Mouse (Mus musculus): ENCODE measurements around the gene Bcl2l14. TPM values are rescaled to one million over a fixed set of nuclear protein-coding genes. Genes with fewer than 3 reads are reported as not detected.

The Bcl2l14 gene
- polyA plus RNA-seq, 1 experiment from 2014 or later, result 15.6 TPM

DNA sequence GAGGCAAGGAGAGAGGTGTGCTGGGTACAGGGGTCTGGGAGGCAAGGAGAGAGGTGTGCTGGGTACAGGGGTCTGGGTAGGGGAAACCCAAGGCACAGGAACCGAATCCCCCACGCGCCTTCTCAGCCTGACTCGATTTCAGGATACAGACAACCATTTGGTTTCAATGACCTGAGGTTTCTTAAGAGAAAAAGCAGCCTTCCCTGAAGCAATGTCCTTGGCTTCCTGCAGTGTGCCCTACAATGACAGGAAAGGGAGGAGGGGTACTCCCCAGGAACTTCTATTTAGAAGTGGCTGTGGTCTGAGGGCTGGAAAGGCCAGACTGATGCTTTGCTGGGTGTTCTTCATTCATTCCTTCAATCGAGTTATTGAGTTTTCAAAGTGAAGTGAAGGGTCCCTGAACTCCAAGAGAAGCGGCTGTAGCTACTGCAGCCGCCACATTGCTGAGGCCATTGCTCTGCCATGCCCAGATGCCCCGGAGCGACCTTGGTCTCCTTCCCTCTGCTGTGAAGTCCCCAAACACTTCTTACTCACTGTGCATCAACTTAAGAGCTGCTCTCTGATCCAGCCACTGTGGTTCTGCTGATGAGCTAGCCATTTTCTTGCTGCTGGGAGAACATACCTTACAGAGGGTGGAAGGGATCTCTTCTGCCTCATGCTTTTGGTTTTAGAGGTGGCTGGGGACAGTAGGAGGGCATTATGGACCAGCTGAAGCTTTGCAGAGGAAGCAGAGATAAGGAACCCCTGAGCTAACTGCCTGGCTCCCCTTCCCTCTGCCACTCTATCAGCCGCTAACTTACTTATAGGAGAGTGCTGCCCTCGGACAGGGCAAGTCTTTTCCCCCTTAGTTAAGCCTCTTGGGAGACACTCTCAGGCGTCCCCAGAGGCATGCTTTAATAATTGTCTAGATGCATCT, 28.5 kb upstream of the Bcl2l14 start:
- Histone ChIP-seq H3K4me2 (ENCODE audit: low read depth, low read length) (no peak overlapping the region), H3K27me3 (ENCODE audit: control insufficient read depth, insufficient read depth, low read length) (no peaks in the 10 kb centered on the region), H3K9me3 (replicated peaks; ENCODE audit: control insufficient read depth, low read length) (no peaks in the 10 kb centered on the region), H3K27ac (ENCODE audit: low read length) (peak overlapping the region; percentile 38; the same call in 1 of the 2 replicates), H3K4me1 (ENCODE audit: control insufficient read depth, insufficient read depth, low read length) (no peaks in the 10 kb centered on the region), H3K9ac (ENCODE audit: low read length) (no peak overlapping the region), H3K4me3 (replicated peaks; ENCODE audit: low read length) (no peak overlapping the region), H3K36me3 (ENCODE audit: control insufficient read depth, insufficient read depth, low read length) (no peaks in the 10 kb centered on the region)
- no peak for ATAC-seq (ENCODE audit: insufficient read depth, low FRiP score)
- 65% methylated on average over 12 of the region's 12 CpGs for WGBS

DNA sequence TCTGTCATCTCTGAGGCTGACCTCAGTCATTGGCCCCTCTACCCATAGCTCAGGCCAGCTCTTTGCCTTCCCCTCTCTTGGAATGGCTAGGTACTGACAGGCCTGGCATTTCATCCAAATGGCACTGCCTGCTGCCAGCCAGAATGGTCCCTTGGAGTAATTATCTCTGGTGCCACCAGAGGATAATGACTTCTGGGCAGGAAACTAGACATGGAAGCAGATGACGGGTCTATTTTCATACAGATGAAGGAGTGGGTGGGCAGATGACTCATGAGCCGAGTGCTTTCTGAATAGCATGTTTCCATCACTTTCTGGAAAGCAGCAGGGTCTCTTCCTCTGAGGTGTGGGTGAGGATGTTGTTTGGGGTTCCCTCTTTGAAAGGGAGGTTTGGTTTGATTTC, 23.2 kb upstream of the Bcl2l14 start:
- no peaks in the 10 kb centered on the region for H3K9me3 ChIP-seq (replicated peaks; ENCODE audit: control insufficient read depth, low read length)
- no peak for ATAC-seq (ENCODE audit: insufficient read depth, low FRiP score)
- H3K36me3 ChIP-seq (ENCODE audit: control insufficient read depth, insufficient read depth, low read length), result no peaks in the 10 kb centered on the region
- H3K4me1 ChIP-seq (ENCODE audit: control insufficient read depth, insufficient read depth, low read length), result no peaks in the 10 kb centered on the region
- no peak overlapping the region for H3K27ac ChIP-seq (ENCODE audit: low read length)
- 61% methylated on average over 2 of the region's 2 CpGs for WGBS
- H3K9ac ChIP-seq (ENCODE audit: low read length), result no peak overlapping the region
- no peak overlapping the region for H3K4me3 ChIP-seq (replicated peaks; ENCODE audit: low read length)
- no peak overlapping the region for H3K4me2 ChIP-seq (ENCODE audit: low read depth, low read length)
- no peaks in the 10 kb centered on the region for H3K27me3 ChIP-seq (ENCODE audit: control insufficient read depth, insufficient read depth, low read length)

DNA sequence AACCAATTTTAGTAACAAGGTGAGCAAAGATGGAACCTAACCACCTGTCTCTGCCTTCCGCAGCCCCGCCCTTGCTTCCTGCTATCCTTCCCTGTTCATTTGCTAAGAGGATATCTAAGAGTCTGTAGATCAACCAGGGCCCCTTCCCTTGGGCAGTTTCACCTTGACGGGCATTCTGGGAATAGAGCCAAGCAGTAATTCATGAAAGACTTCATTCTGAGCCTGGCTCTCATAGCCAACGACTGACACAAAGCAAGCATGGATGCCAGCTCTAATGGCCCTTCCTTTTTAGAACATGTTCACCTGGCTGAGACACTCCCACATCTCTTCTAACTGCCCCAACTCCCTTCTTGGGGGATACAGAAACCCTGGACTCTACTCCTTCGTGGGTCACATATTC, 18.9 kb upstream of the Bcl2l14 start:
- H3K27me3 ChIP-seq (ENCODE audit: control insufficient read depth, insufficient read depth, low read length), result no peaks in the 10 kb centered on the region
- no peak overlapping the region for H3K4me3 ChIP-seq (replicated peaks; ENCODE audit: low read length)
- no peak overlapping the region for H3K9ac ChIP-seq (ENCODE audit: low read length)
- no peak for ATAC-seq (ENCODE audit: insufficient read depth, low FRiP score)
- H3K9me3 ChIP-seq (replicated peaks; ENCODE audit: control insufficient read depth, low read length), result no peaks in the 10 kb centered on the region; the same call in 1 of the 2 replicates
- H3K4me2 ChIP-seq (ENCODE audit: low read depth, low read length), result no peak overlapping the region
- 72% methylated on average over 5 of the region's 5 CpGs for WGBS
- H3K27ac ChIP-seq (ENCODE audit: low read length), result no peak overlapping the region
- H3K4me1 ChIP-seq (ENCODE audit: control insufficient read depth, insufficient read depth, low read length), result no peaks in the 10 kb centered on the region
- no peaks in the 10 kb centered on the region for H3K36me3 ChIP-seq (ENCODE audit: control insufficient read depth, insufficient read depth, low read length)

DNA sequence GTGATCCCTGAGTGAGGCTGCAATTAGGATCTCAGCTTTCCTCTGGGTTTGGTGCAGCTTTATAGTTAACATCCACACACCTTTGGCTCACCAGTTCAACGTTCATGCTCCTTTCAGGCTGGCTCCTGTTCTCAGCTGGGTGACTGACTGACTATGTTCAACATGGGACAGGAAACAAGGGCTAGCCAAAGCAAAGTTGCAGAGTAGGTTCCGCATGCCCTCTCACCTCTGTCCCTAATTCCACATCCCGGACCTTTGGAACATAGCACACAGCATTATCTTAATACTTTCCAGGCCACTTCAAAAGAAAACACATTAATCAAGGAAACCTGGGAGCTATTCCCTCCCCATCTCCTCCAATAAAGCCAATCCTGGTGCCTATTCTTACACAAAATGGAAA, 18.3 kb upstream of the Bcl2l14 start:
- H3K4me3 ChIP-seq (replicated peaks; ENCODE audit: low read length), result no peak overlapping the region
- H3K9ac ChIP-seq (ENCODE audit: low read length), result no peak overlapping the region
- no peak overlapping the region for H3K27ac ChIP-seq (ENCODE audit: low read length)
- H3K27me3 ChIP-seq (ENCODE audit: control insufficient read depth, insufficient read depth, low read length), result no peaks in the 10 kb centered on the region
- H3K4me2 ChIP-seq (ENCODE audit: low read depth, low read length), result no peak overlapping the region
- no peaks in the 10 kb centered on the region for H3K36me3 ChIP-seq (ENCODE audit: control insufficient read depth, insufficient read depth, low read length)
- no peak for ATAC-seq (ENCODE audit: insufficient read depth, low FRiP score)
- WGBS, result 68% methylated on average over 3 of the region's 3 CpGs
- H3K9me3 ChIP-seq (replicated peaks; ENCODE audit: control insufficient read depth, low read length), result no peaks in the 10 kb centered on the region; the same call in 1 of the 2 replicates
- H3K4me1 ChIP-seq (ENCODE audit: control insufficient read depth, insufficient read depth, low read length), result no peaks in the 10 kb centered on the region

DNA sequence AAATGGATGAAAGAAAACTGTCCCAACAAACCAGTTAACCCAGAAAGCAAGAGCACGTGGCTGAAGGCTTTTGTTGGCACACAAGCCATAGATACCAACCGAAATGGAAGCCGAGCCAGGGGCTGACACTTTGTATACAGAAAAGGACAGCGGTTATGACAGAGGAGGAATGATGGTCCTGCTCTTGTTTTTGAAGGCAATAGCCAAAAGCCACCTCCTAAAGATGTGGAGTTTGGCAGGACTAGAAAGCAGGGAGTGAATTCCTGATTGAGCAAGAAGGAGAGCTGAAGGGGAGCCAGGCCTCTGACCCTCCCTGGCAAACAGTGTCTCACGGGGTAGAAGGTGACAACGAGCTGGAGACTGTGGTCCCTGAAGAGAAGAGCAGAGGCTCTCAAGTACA, 14.7 kb upstream of the Bcl2l14 start:
- no peaks in the 10 kb centered on the region for H3K4me1 ChIP-seq (ENCODE audit: control insufficient read depth, insufficient read depth, low read length)
- H3K36me3 ChIP-seq (ENCODE audit: control insufficient read depth, insufficient read depth, low read length), result no peaks in the 10 kb centered on the region
- H3K27ac ChIP-seq (ENCODE audit: low read length), result no peak overlapping the region
- H3K4me2 ChIP-seq (ENCODE audit: low read depth, low read length), result no peak overlapping the region
- WGBS, result 67% methylated on average over 6 of the region's 6 CpGs
- no peak overlapping the region for H3K9ac ChIP-seq (ENCODE audit: low read length)
- no peak for ATAC-seq (ENCODE audit: insufficient read depth, low FRiP score)
- H3K9me3 ChIP-seq (replicated peaks; ENCODE audit: control insufficient read depth, low read length), result no peaks in the 10 kb centered on the region; the same call in 1 of the 2 replicates
- H3K4me3 ChIP-seq (replicated peaks; ENCODE audit: low read length), result no peak overlapping the region
- no peaks in the 10 kb centered on the region for H3K27me3 ChIP-seq (ENCODE audit: control insufficient read depth, insufficient read depth, low read length)

DNA sequence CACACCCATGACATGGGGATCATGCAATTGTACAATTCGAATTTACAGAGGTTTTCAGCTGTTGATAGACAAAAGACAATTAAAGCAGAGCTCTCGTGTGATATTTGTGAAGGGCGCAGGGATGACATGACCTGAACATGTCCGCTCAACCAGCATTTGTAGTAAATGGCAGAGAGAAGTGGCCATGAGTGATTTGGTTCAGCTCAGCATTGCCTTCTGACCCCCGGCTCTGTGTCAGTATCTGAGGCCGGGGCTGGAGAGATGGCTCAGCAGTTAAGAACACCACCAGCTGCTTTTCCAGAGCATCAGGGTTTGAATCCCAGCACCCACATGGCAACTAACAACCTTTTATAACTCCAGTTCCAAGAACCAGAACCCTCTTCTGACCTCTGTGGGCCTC, 10.2 kb upstream of the Bcl2l14 start:
- H3K9me3 ChIP-seq (replicated peaks; ENCODE audit: control insufficient read depth, low read length), result no peaks in the 10 kb centered on the region
- H3K4me2 ChIP-seq (ENCODE audit: low read depth, low read length), result no peak overlapping the region
- no peak for ATAC-seq (ENCODE audit: insufficient read depth, low FRiP score)
- H3K4me3 ChIP-seq (replicated peaks; ENCODE audit: low read length), result no peak overlapping the region
- H3K36me3 ChIP-seq (ENCODE audit: control insufficient read depth, insufficient read depth, low read length), result no peaks in the 10 kb centered on the region
- 81% methylated on average over 6 of the region's 6 CpGs for WGBS
- no peak overlapping the region for H3K27ac ChIP-seq (ENCODE audit: low read length)
- H3K4me1 ChIP-seq (ENCODE audit: control insufficient read depth, insufficient read depth, low read length), result no peaks in the 10 kb centered on the region
- no peaks in the 10 kb centered on the region for H3K27me3 ChIP-seq (ENCODE audit: control insufficient read depth, insufficient read depth, low read length)
- no peak overlapping the region for H3K9ac ChIP-seq (ENCODE audit: low read length)

DNA sequence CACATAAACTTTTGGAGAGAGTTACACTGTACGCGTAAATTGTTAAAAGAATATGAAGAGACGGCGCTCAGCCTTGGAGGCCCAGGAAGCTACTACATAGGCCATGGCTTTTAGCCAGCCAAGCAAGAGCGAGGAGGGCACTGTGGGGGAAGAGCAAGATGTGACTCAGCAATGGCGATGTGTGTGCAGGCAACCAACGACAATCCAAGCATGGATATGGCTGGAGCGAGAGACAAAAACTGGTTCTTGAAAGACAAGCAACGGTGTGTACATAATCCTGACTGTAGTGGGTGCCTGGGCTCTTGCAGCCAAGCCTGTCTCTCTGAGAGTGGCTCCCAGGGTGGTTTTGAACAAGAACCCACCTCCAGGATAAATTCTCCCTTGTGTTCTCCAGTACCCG, 8.7 kb upstream of the Bcl2l14 start:
- Histone ChIP-seq H3K9me3 (replicated peaks; ENCODE audit: control insufficient read depth, low read length) (no peaks in the 10 kb centered on the region), H3K27me3 (ENCODE audit: control insufficient read depth, insufficient read depth, low read length) (no peaks in the 10 kb centered on the region), H3K4me2 (ENCODE audit: low read depth, low read length) (no peak overlapping the region), H3K27ac (ENCODE audit: low read length) (no peak overlapping the region), H3K36me3 (ENCODE audit: control insufficient read depth, insufficient read depth, low read length) (no peaks in the 10 kb centered on the region), H3K9ac (ENCODE audit: low read length) (no peak overlapping the region), H3K4me1 (ENCODE audit: control insufficient read depth, insufficient read depth, low read length) (no peaks in the 10 kb centered on the region), H3K4me3 (replicated peaks; ENCODE audit: low read length) (no peak overlapping the region)
- no peak for ATAC-seq (ENCODE audit: insufficient read depth, low FRiP score)
- WGBS, result 84% methylated on average over 10 of the region's 10 CpGs

DNA sequence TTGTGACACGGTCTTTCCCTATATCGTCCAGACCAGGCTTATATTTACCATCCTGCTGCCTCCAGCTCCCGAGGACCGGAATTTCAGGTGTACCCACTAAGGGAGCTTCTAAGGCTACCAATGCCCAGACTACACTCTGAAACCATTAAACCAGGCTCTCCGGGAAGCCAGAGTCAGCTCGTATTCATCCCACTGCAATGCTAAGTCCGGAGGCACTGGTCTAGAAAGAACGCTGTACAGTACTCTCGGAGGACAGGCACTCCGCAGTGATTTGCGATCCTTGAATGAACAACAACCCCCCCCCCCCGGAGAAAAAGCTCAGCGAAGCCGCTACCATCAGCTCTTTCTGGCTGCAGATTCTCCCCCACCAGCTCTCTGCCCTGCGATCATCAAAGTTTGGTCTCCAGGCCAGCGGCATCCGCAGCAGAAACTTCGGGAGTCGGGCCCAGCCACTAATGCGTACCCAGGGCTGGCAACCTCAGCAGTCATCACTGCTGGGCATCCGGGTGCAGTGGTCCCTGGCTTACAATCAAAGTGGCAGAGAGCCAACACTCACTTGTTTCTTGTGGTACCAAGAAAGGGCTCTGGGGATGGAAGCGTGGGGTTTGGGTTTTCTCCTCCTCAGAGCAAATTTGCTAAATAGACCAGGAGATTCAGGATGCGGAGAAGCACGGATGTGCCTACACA, 7.6 kb upstream of the Bcl2l14 start:
- Histone ChIP-seq H3K9me3 (replicated peaks; ENCODE audit: control insufficient read depth, low read length) (no peaks in the 10 kb centered on the region), H3K4me1 (ENCODE audit: control insufficient read depth, insufficient read depth, low read length) (no peaks in the 10 kb centered on the region), H3K9ac (ENCODE audit: low read length) (no peak overlapping the region), H3K4me3 (replicated peaks; ENCODE audit: low read length) (no peak overlapping the region), H3K27ac (ENCODE audit: low read length) (no peak overlapping the region), H3K4me2 (ENCODE audit: low read depth, low read length) (no peak overlapping the region), H3K27me3 (ENCODE audit: control insufficient read depth, insufficient read depth, low read length) (no peaks in the 10 kb centered on the region), H3K36me3 (ENCODE audit: control insufficient read depth, insufficient read depth, low read length) (no peaks in the 10 kb centered on the region)
- 75% methylated on average over 24 of the region's 24 CpGs for WGBS
- ATAC-seq (ENCODE audit: insufficient read depth, low FRiP score), result no peak

DNA sequence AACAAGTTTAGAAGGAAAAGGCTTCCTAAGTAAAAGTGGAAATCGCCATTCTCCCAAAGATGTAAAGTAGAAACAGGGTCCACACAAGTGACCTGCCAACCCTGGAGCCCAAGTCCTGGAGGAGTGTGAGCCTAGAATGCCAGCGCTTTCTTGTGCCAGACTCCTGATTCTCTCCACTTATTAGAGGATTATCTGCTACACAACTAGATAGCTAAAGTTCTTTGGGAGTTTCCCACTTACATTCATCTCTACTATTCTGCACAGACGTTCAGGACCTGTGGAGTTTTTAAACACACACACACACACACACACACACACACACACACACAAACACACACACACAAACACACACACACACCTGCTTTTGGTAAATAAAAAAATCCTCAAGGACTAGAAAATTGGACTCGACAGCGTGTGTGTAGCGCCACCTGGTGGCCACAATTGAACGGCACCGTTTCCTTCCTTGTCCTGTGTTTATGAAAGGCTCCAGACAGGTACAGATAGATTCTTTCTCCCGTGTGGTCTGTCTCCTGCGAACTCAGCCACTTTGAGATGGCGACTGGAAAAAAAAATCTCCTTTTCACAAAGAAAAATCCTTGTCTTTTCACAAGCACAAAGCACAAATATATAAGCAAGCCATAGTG, 6.7 kb upstream of the Bcl2l14 start:
- no peak overlapping the region for H3K4me3 ChIP-seq (replicated peaks; ENCODE audit: low read length)
- H3K4me2 ChIP-seq (ENCODE audit: low read depth, low read length), result no peak overlapping the region
- H3K4me1 ChIP-seq (ENCODE audit: control insufficient read depth, insufficient read depth, low read length), result no peaks in the 10 kb centered on the region
- ATAC-seq (ENCODE audit: insufficient read depth, low FRiP score), result no peak
- no peaks in the 10 kb centered on the region for H3K27me3 ChIP-seq (ENCODE audit: control insufficient read depth, insufficient read depth, low read length)
- WGBS, result 16% methylated on average over 11 of the region's 11 CpGs
- no peak overlapping the region for H3K9ac ChIP-seq (ENCODE audit: low read length)
- H3K36me3 ChIP-seq (ENCODE audit: control insufficient read depth, insufficient read depth, low read length), result no peaks in the 10 kb centered on the region
- H3K27ac ChIP-seq (ENCODE audit: low read length), result no peak overlapping the region
- no peaks in the 10 kb centered on the region for H3K9me3 ChIP-seq (replicated peaks; ENCODE audit: control insufficient read depth, low read length)
